In genomic region chr9:92252718-92253117, GRCm38 (mm10) we compare ENCODE assay signal across 26 mouse cellular contexts. TPM values are rescaled to one million over a fixed set of nuclear protein-coding genes. Genes with fewer than 3 reads are reported as not detected.
DNase-seq lines count a peak whose midpoint lies in the region; ATAC-seq and TF ChIP-seq lines count a peak whose summit lies in the region.
"Had no signal": no experiment of that assay in that cellular context is flagged by ENCODE, and none has a peak within 500 bp of the region (broad histone marks: within the 10 kb centered on the region; RNA-seq: fewer than 3 reads in every experiment).

No protein-coding gene starts in this region.

- in situ Hi-C loops in CH12.LX (cut with MboI; ENCODE audit: low pct_ligation_motif_present, low pct_unique_long_range_greater_than_20kb, low sequenced_read_pairs), result no loop called here

- H3K27me3 ChIP-seq in limb, embryonic 11.5 days (ENCODE audit: control insufficient read depth, insufficient read depth, low read length), result no peaks in the 10 kb centered on the region
- H3K27me3 ChIP-seq in limb, embryonic 10.5 days (ENCODE audit: low read depth, poor library complexity, severe bottlenecking), result no peaks in the 10 kb centered on the region
- no peaks in the 10 kb centered on the region for H3K27me3 ChIP-seq in CH12.LX (replicated peaks)
- H3K27me3 ChIP-seq: forebrain, embryonic 12.5 days; midbrain, embryonic 12.5 days had no signal

- TF ChIP-seq RAD21 in CH12.LX (IDR thresholded peaks at IDR 0.05; ENCODE audit: low read depth, low read length), result no peak

- H3K4me3 ChIP-seq in limb, embryonic 11.5 days (ENCODE audit: low read depth, low read length), result no peak overlapping the region
- no peak overlapping the region for H3K4me3 ChIP-seq in limb, embryonic 10.5 days
- peak overlapping the region; percentile 64 to 91 (median 84) for H3K4me3 ChIP-seq in CH12.LX (replicated peaks in 1 of 3; ENCODE audit: low read depth in 2 of 3, low read length in 2 of 3, poor library complexity in 1 of 3)
- H3K4me3 ChIP-seq: embryonic facial prominence, embryonic 10.5 days; forebrain, embryonic 12.5 days; midbrain, embryonic 12.5 days had no signal

- peaks cover 3% of the 10 kb centered on the region; the same call in 1 of the 2 replicates for H3K4me1 ChIP-seq in limb, embryonic 11.5 days (ENCODE audit: control insufficient read depth, insufficient read depth, low read length)
- peaks cover 17% of the 10 kb centered on the region for H3K4me1 ChIP-seq in limb, embryonic 10.5 days
- peaks cover 0 to 28% of the 10 kb centered on the region in 2 experiments; a peak in 2 of 4 replicates for H3K4me1 ChIP-seq in CH12.LX (ENCODE audit: control insufficient read depth in 1 of 2, insufficient read depth in 2 of 2)

- WGBS in limb, embryonic 11.5 days, result 90% methylated on average over 5 of the region's 5 CpGs
- WGBS in limb, embryonic 10.5 days, result 93% methylated on average over 5 of the region's 5 CpGs

- H3K9ac ChIP-seq in limb, embryonic 11.5 days (ENCODE audit: low read length), result no peak overlapping the region
- H3K9ac ChIP-seq in CH12.LX (ENCODE audit: insufficient read depth, low read depth), result peak overlapping the region; percentile 100
- H3K9ac ChIP-seq: forebrain, embryonic 12.5 days; lung, embryonic 14.5 days; midbrain, embryonic 12.5 days had no signal

- TF ChIP-seq EP300 in CH12.LX (IDR thresholded peaks at IDR 0.05; ENCODE audit: low read length), result peak; percentile 57; the same call in 1 of the 2 replicates

- no peak overlapping the region for H3K4me2 ChIP-seq in limb, embryonic 11.5 days (ENCODE audit: low read depth, severe bottlenecking)
- peak overlapping the region; percentile 84; the same call in 1 of the 2 replicates for H3K4me2 ChIP-seq in CH12.LX (ENCODE audit: insufficient read depth, low read depth, poor library complexity, severe bottlenecking)
- H3K4me2 ChIP-seq: forebrain, embryonic 12.5 days; midbrain, embryonic 12.5 days had no signal

- peaks cover 55% of the 10 kb centered on the region for H3K79me2 ChIP-seq in CH12.LX (replicated peaks; ENCODE audit: control insufficient read depth, extremely low read depth, insufficient read depth, poor library complexity, severe bottlenecking)

- no peak overlapping the region for H3K27ac ChIP-seq in limb, embryonic 11.5 days (replicated peaks; ENCODE audit: low read depth, low read length)
- no peak overlapping the region for H3K27ac ChIP-seq in limb, embryonic 10.5 days
- H3K27ac ChIP-seq in CH12.LX (ENCODE audit: insufficient read depth, low read depth), result peak overlapping the region; percentile 96
- H3K27ac ChIP-seq: embryonic facial prominence, embryonic 10.5 days; forebrain, embryonic 12.5 days; macrophage; midbrain, embryonic 12.5 days had no signal

- no peaks in the 10 kb centered on the region for H3K36me3 ChIP-seq in limb, embryonic 11.5 days (ENCODE audit: control insufficient read depth, insufficient read depth, low read length)
- H3K36me3 ChIP-seq in limb, embryonic 10.5 days, result no peaks in the 10 kb centered on the region
- peaks cover 12 to 27% of the 10 kb centered on the region in 2 experiments for H3K36me3 ChIP-seq in CH12.LX (replicated peaks in 1 of 2; ENCODE audit: control insufficient read depth in 1 of 2, insufficient read depth in 1 of 2, low read length in 1 of 2)
- H3K36me3 ChIP-seq: embryonic facial prominence, embryonic 10.5 days; forebrain, embryonic 12.5 days; midbrain, embryonic 12.5 days had no signal

- no peak for TF ChIP-seq CTCF in CH12.LX (conservative IDR thresholded peaks at IDR 0.05 in 1 of 2, IDR thresholded peaks at IDR 0.05 in 1 of 2; ENCODE audit: low read depth in 2 of 2, low read length in 2 of 2)

- ATAC-seq in limb, embryonic 11.5 days (ENCODE audit: insufficient number of reproducible peaks, low FRiP score, low TSS enrichment, low read depth), result no peak
- peak; percentile 10 to 14; a peak in 3 of 4 replicates for ATAC-seq in hematopoietic stem cell, adult 5-6 weeks (replicated peaks in 1 of 2; ENCODE audit: insufficient read depth in 1 of 2, low FRiP score in 2 of 2, low TSS enrichment in 1 of 2, low read depth in 1 of 2, poor library complexity in 2 of 2, severe bottlenecking in 2 of 2)
- ATAC-seq in megakaryocyte, adult 5-6 weeks (ENCODE audit: poor library complexity, severe bottlenecking), result peak; percentile 15

- DNase-seq in limb, embryonic 11.5 days (ENCODE audit: low spot score), result peak; percentile 1
- no peak for DNase-seq in limb, embryonic 10.5 days (ENCODE audit: low spot score)
- peak; percentile 63 for DNase-seq in CH12.LX (ENCODE audit: extremely low read depth)
- no peak for DNase-seq in retina, embryonic 14.5 days (ENCODE audit: low spot score)
- DNase-seq in T-cell, adult 2 months (ENCODE audit: low spot score), result no peak
- DNase-seq: cerebellum, adult 8-10 months; gastrocnemius, postnatal 14 days; heart, adult 18-20 months; heart, postnatal 4 days; kidney, postnatal 25 days; lung, embryonic 14.5 days; thymus, postnatal 4 days had no signal

- peak; percentile 53; the same call in 1 of the 2 replicates for TF ChIP-seq POLR2A in CH12.LX (IDR thresholded peaks at IDR 0.05; ENCODE audit: low read depth, low read length)

- no peaks in the 10 kb centered on the region for H3K9me3 ChIP-seq in limb, embryonic 11.5 days (ENCODE audit: control insufficient read depth, low read length)
- H3K9me3 ChIP-seq in limb, embryonic 10.5 days (replicated peaks), result no peaks in the 10 kb centered on the region
- H3K9me3 ChIP-seq in CH12.LX (replicated peaks; ENCODE audit: low read length), result no peaks in the 10 kb centered on the region
- H3K9me3 ChIP-seq: embryonic facial prominence, embryonic 10.5 days; forebrain, embryonic 12.5 days; midbrain, embryonic 12.5 days had no signal

- dilution Hi-C loops in CH12.LX (cut with MboI; ENCODE audit: extremely low pct_ligation_motif_present, extremely low pct_unique_long_range_greater_than_20kb, low sequenced_read_pairs), result no loop called here

TF ChIP-seq in CH12.LX, 34 proteins besides CTCF, POLR2A, EP300 and RAD21 (continues in another document):
- TF ChIP-seq JUN (IDR thresholded peaks at IDR 0.05; ENCODE audit: insufficient read depth, low read depth, low read length), result no peak
- peak; percentile 63; the same call in 1 of the 2 replicates for TF ChIP-seq TCF12 (IDR thresholded peaks at IDR 0.05; ENCODE audit: low read depth, low read length)
- TF ChIP-seq ZNF384 (IDR thresholded peaks at IDR 0.05; ENCODE audit: low read depth, low read length), result no peak
- no peak for TF ChIP-seq RCOR1 (conservative IDR thresholded peaks at IDR 0.05; ENCODE audit: low read depth, low read length)
- peak; percentile 82 for TF ChIP-seq MEF2A (IDR thresholded peaks at IDR 0.05; ENCODE audit: borderline replicate concordance, low read depth, low read length)
- TF ChIP-seq E2F4 (IDR thresholded peaks at IDR 0.05; ENCODE audit: insufficient replicate concordance, low read depth, low read length), result no peak
- TF ChIP-seq SIN3A (IDR thresholded peaks at IDR 0.05; ENCODE audit: low read length), result peak; percentile 80; the same call in 1 of the 2 replicates
- no peak for TF ChIP-seq USF2 (conservative IDR thresholded peaks at IDR 0.05; ENCODE audit: low read depth, low read length)
- TF ChIP-seq HCFC1 (IDR thresholded peaks at IDR 0.05; ENCODE audit: low read depth, low read length), result no peak
- no peak for TF ChIP-seq SMC3 (IDR thresholded peaks at IDR 0.05; ENCODE audit: low read depth, low read length)
- TF ChIP-seq ZC3H11A (IDR thresholded peaks at IDR 0.05; ENCODE audit: low read depth, low read length), result no peak
- 0 out of 2 replicates have a peak, but pooled peaks have one; percentile 52 for TF ChIP-seq ZMIZ1 (IDR thresholded peaks at IDR 0.05; ENCODE audit: low read depth, low read length)
- TF ChIP-seq TBP (conservative IDR thresholded peaks at IDR 0.05; ENCODE audit: low read depth, low read length), result peak; percentile 81
- TF ChIP-seq ELF1 (IDR thresholded peaks at IDR 0.05; ENCODE audit: low read depth, low read length), result peak; percentile 34

RNA-seq across cellular contexts. Expression of gene Plscr1, which starts 3.2 kb away (rescaled TPM):
- polyA plus RNA-seq in limb, embryonic 11.5 days (2014; fragmentation: Nextera tagmentation; extraction: Ambion mirVana), result 31.9 and 32.1 TPM in 2 replicates
- polyA plus RNA-seq in limb, embryonic 10.5 days (2016; fragmentation: Nextera tagmentation; extraction: Ambion mirVana), result 34.2 and 34.8 TPM in 2 replicates
- total RNA-seq in CH12.LX (2012; rRNA removed), result 206 and 403 TPM in 2 replicates
- total RNA-seq in CH12.LX (2014; rRNA removed), result 489 and 502 TPM in 2 replicates
- polyA plus RNA-seq in CH12.LX (2012; ENCODE audit: insufficient read length, low read depth), result 194 and 201 TPM in 2 replicates
- 34.8 and 47.6 TPM in 2 replicates for total RNA-seq in hematopoietic stem cell, adult 5-6 weeks (2017)
- total RNA-seq in megakaryocyte, adult 5-6 weeks (2015), result 25.7 and 35.0 TPM in 2 replicates
- total RNA-seq in megakaryocyte, adult 5-6 weeks (2017), result 19.8 and 19.9 TPM in 2 replicates

RNA-seq across cellular contexts. Expression of gene Plscr2, which starts 22.7 kb away (rescaled TPM):
- 0.23 TPM in 1 of 2 replicates, not detected in the other for polyA plus RNA-seq in limb, embryonic 11.5 days (2014; fragmentation: Nextera tagmentation; extraction: Ambion mirVana)
- polyA plus RNA-seq in limb, embryonic 10.5 days (2016; fragmentation: Nextera tagmentation; extraction: Ambion mirVana), result 0.35 TPM in 1 of 2 replicates, not detected in the other
- total RNA-seq in CH12.LX (2012; rRNA removed) (0.80 and 1.4 TPM in 2 replicates), CH12.LX (2014; rRNA removed) (0.95 and 1.0 TPM in 2 replicates)
- 0.55 and 0.91 TPM in 2 replicates for polyA plus RNA-seq in CH12.LX (2012; ENCODE audit: insufficient read length, low read depth)
- 2.3 and 7.8 TPM in 2 replicates for total RNA-seq in hematopoietic stem cell, adult 5-6 weeks (2017)
- total RNA-seq in megakaryocyte, adult 5-6 weeks (2015), result not detected in 2 replicates
- not detected in 2 replicates for total RNA-seq in megakaryocyte, adult 5-6 weeks (2017)
- total RNA-seq: common myeloid progenitor, adult 5-6 weeks had no signal
- polyA plus RNA-seq: macrophage; neural tube, embryonic 14.5 days had no signal

RNA-seq across cellular contexts. Expression of gene 1700057G04Rik, which starts 56.5 kb away (rescaled TPM):
- not detected in 2 replicates for polyA plus RNA-seq in limb, embryonic 11.5 days (2014; fragmentation: Nextera tagmentation; extraction: Ambion mirVana)
- not detected in 2 replicates for polyA plus RNA-seq in limb, embryonic 10.5 days (2016; fragmentation: Nextera tagmentation; extraction: Ambion mirVana)
- total RNA-seq in CH12.LX (2012; rRNA removed) (not detected in 2 replicates), CH12.LX (2014; rRNA removed) (0.41 TPM in 1 of 2 replicates, not detected in the other)
- polyA plus RNA-seq in CH12.LX (2012; ENCODE audit: insufficient read length, low read depth), result not detected in 2 replicates
- not detected in 2 replicates for total RNA-seq in hematopoietic stem cell, adult 5-6 weeks (2017)
- not detected in 2 replicates for total RNA-seq in megakaryocyte, adult 5-6 weeks (2015)
- not detected in 2 replicates for total RNA-seq in megakaryocyte, adult 5-6 weeks (2017)
- total RNA-seq: adrenal gland, adult 18-20 months; adrenal gland, postnatal 4 days; common myeloid progenitor, adult 5-6 weeks; gastrocnemius, postnatal 14 days; heart, adult 18-20 months; heart, postnatal 4 days; layer of hippocampus, adult 8-10 months; left cerebral cortex, postnatal 36 days had no signal
- polyA plus RNA-seq: embryonic facial prominence, embryonic 10.5 days; forebrain, embryonic 12.5 days; heart, embryonic 14.5 days; lung, embryonic 14.5 days; macrophage; midbrain, embryonic 12.5 days; neural tube, embryonic 14.5 days; stomach, embryonic 14.5 days had no signal

RNA-seq across cellular contexts. Expression of gene Plscr5, which starts 60.0 kb away (rescaled TPM):
- not detected in 2 replicates for polyA plus RNA-seq in limb, embryonic 11.5 days (2014; fragmentation: Nextera tagmentation; extraction: Ambion mirVana)
- polyA plus RNA-seq in limb, embryonic 10.5 days (2016; fragmentation: Nextera tagmentation; extraction: Ambion mirVana), result not detected in 2 replicates
- not detected in 2 replicates for total RNA-seq in CH12.LX (2012; rRNA removed)
- not detected in 2 replicates for total RNA-seq in CH12.LX (2014; rRNA removed)
- polyA plus RNA-seq in CH12.LX (2012; ENCODE audit: insufficient read length, low read depth), result not detected in 2 replicates
- not detected in 2 replicates for total RNA-seq in hematopoietic stem cell, adult 5-6 weeks (2017)
- not detected in 2 replicates for total RNA-seq in megakaryocyte, adult 5-6 weeks (2015)
- not detected in 2 replicates for total RNA-seq in megakaryocyte, adult 5-6 weeks (2017)
- total RNA-seq: adrenal gland, adult 18-20 months; adrenal gland, postnatal 4 days; common myeloid progenitor, adult 5-6 weeks; gastrocnemius, postnatal 14 days; heart, adult 18-20 months; heart, postnatal 4 days; layer of hippocampus, adult 8-10 months; left cerebral cortex, postnatal 36 days had no signal
- polyA plus RNA-seq: embryonic facial prominence, embryonic 10.5 days; forebrain, embryonic 12.5 days; heart, embryonic 14.5 days; lung, embryonic 14.5 days; macrophage; midbrain, embryonic 12.5 days had no signal

Comparison
In these comparisons a context has a peak if more than half of its experiments do, and no peak if none do; other contexts are left out.
1. DNase-seq: peak in limb, embryonic 11.5 days (single experiment) and CH12.LX (single experiment); none in limb, embryonic 10.5 days (single experiment), retina, embryonic 14.5 days (single experiment) and T-cell, adult 2 months (single experiment).
2. H3K4me3 ChIP-seq: peak in CH12.LX (3 of 3); none in limb, embryonic 11.5 days (single experiment) and limb, embryonic 10.5 days (single experiment).